In genomic region chr4:132038809-132039208, GRCm38 (mm10) we compare ENCODE assay signal across 12 mouse cellular contexts. TPM values are rescaled to one million over a fixed set of nuclear protein-coding genes. Genes with fewer than 3 reads are reported as not detected.
DNase-seq lines count a peak whose midpoint lies in the region; ATAC-seq and TF ChIP-seq lines count a peak whose summit lies in the region.
"Had no signal": no experiment of that assay in that cellular context is flagged by ENCODE, and none has a peak within 500 bp of the region (broad histone marks: within the 10 kb centered on the region; RNA-seq: fewer than 3 reads in every experiment).

No protein-coding gene starts in this region.

- H3K9me3 ChIP-seq in heart, embryonic 11.5 days (replicated peaks; ENCODE audit: control insufficient read depth, low read length) = no peaks in the 10 kb centered on the region
- H3K9me3 ChIP-seq in embryonic facial prominence, embryonic 14.5 days (ENCODE audit: control insufficient read depth, low read length) = no peaks in the 10 kb centered on the region
- H3K9me3 ChIP-seq: limb, embryonic 10.5 days had no signal

- intact Hi-C loops in heart, adult 2 months (cut with DNase I) = loop anchor here (1.0 kb wide), 1 partner anchor 12 kb away; no protein-coding TSS in a partner anchor

- DNase-seq in heart, adult 2 months = peak in 1 of 2 experiments; percentile 26
- DNase-seq in lung, postnatal 36 days = peak; percentile 41
- no peak for DNase-seq in lung, postnatal 10 days
- DNase-seq in embryonic facial prominence, embryonic 14.5 days (ENCODE audit: low spot score) = peak; percentile 31
- DNase-seq in naive thymus-derived CD4-positive, alpha-beta T cell, adult 2 months (ENCODE audit: low read depth) = peak; percentile 41
- DNase-seq in spleen, postnatal 4 days (ENCODE audit: low spot score in 2 of 2) = no peak
- no peak for DNase-seq in adrenal gland, postnatal 36 days

- no peak for TF ChIP-seq CTCF in heart, adult 2 months (IDR thresholded peaks at IDR 0.05)

- H3K4me3 ChIP-seq in heart, adult 2 months = no peak overlapping the region
- H3K4me3 ChIP-seq in heart, embryonic 11.5 days (ENCODE audit: low read depth, low read length) = no peak overlapping the region
- H3K4me3 ChIP-seq in embryonic facial prominence, embryonic 14.5 days (ENCODE audit: low read depth, low read length) = no peak overlapping the region
- H3K4me3 ChIP-seq: limb, embryonic 10.5 days had no signal

- 0 out of 2 replicates have a peak, but pooled peaks have one; percentile 28 for TF ChIP-seq EP300 in heart, adult 2 months (IDR thresholded peaks at IDR 0.05; ENCODE audit: insufficient read depth, low read depth, low read length)

- ATAC-seq in heart, embryonic 11.5 days (replicated peaks; ENCODE audit: insufficient number of reproducible peaks, low FRiP score, low TSS enrichment) = no peak
- ATAC-seq in embryonic facial prominence, embryonic 14.5 days (ENCODE audit: low read depth) = no peak

- WGBS in heart, adult 2 months = 35% methylated on average over 2 of the region's 2 CpGs
- WGBS in heart, embryonic 11.5 days (ENCODE audit: insufficient replicate concordance) = 61% methylated on average over 2 of the region's 2 CpGs
- 84% methylated on average over 2 of the region's 2 CpGs for WGBS in embryonic facial prominence, embryonic 14.5 days

- no peak overlapping the region for H3K4me2 ChIP-seq in heart, embryonic 11.5 days
- H3K4me2 ChIP-seq in embryonic facial prominence, embryonic 14.5 days (ENCODE audit: low read depth, low read length) = no peak overlapping the region

- no peaks in the 10 kb centered on the region for H3K27me3 ChIP-seq in heart, adult 2 months (ENCODE audit: control insufficient read depth, insufficient read depth, low read length)
- H3K27me3 ChIP-seq in heart, embryonic 11.5 days (ENCODE audit: control insufficient read depth, insufficient read depth, low read length) = no peaks in the 10 kb centered on the region
- H3K27me3 ChIP-seq in embryonic facial prominence, embryonic 14.5 days (replicated peaks; ENCODE audit: control insufficient read depth, insufficient read depth, low read length) = no peaks in the 10 kb centered on the region

- peaks cover 51% of the 10 kb centered on the region for H3K36me3 ChIP-seq in heart, adult 2 months (ENCODE audit: control insufficient read depth, insufficient read depth, low read length)
- no peaks in the 10 kb centered on the region for H3K36me3 ChIP-seq in heart, embryonic 11.5 days (ENCODE audit: control insufficient read depth, insufficient read depth, low read length)
- H3K36me3 ChIP-seq in embryonic facial prominence, embryonic 14.5 days (ENCODE audit: control insufficient read depth, insufficient read depth, low read length) = no peaks in the 10 kb centered on the region

- peak overlapping the region; percentile 48; the same call in 1 of the 2 replicates for H3K9ac ChIP-seq in heart, adult 2 months (ENCODE audit: low read depth, low read length)
- no peak overlapping the region for H3K9ac ChIP-seq in heart, embryonic 11.5 days (ENCODE audit: low read depth, low read length)
- H3K9ac ChIP-seq in embryonic facial prominence, embryonic 14.5 days (ENCODE audit: low read depth, low read length) = no peak overlapping the region

- H3K4me1 ChIP-seq in heart, adult 2 months (ENCODE audit: control insufficient read depth, insufficient read depth, low read length) = peaks cover 31% of the 10 kb centered on the region
- peaks cover 5% of the 10 kb centered on the region for H3K4me1 ChIP-seq in heart, embryonic 11.5 days (ENCODE audit: control insufficient read depth, insufficient read depth, low read length)
- peaks cover 16% of the 10 kb centered on the region for H3K4me1 ChIP-seq in embryonic facial prominence, embryonic 14.5 days (ENCODE audit: control insufficient read depth, insufficient read depth, low read length)

- H3K27ac ChIP-seq in heart, adult 2 months = peak overlapping the region; percentile 87
- no peak overlapping the region for H3K27ac ChIP-seq in heart, embryonic 11.5 days (ENCODE audit: low read depth, low read length)
- no peak overlapping the region for H3K27ac ChIP-seq in embryonic facial prominence, embryonic 14.5 days (replicated peaks; ENCODE audit: low read depth, low read length)
- H3K27ac ChIP-seq: limb, embryonic 10.5 days had no signal

- peaks cover 3% of the 10 kb centered on the region; the same call in 1 of the 2 replicates for H3K79me2 ChIP-seq in heart, adult 2 months (replicated peaks; ENCODE audit: control insufficient read depth, insufficient read depth, low read length)

- 0 out of 2 replicates have a peak, but pooled peaks have one; percentile 20 for TF ChIP-seq POLR2A in heart, adult 2 months (IDR thresholded peaks at IDR 0.05; ENCODE audit: insufficient read depth, low read depth, low read length)

RNA-seq across cellular contexts. Expression of gene Gm10300, which starts 35.7 kb away (rescaled TPM):
- total RNA-seq in heart, adult 2 months (2021) = under 1 TPM; 0.11 to 0.13 TPM
- 0.08 and 0.12 TPM in 2 replicates for polyA plus RNA-seq in heart, adult 2 months (2012; rRNA removed)
- 0.10 and 0.20 TPM in 2 replicates for polyA plus RNA-seq in heart, embryonic 11.5 days (2014; fragmentation: Nextera tagmentation; extraction: Ambion mirVana)
- polyA plus RNA-seq in embryonic facial prominence, embryonic 14.5 days (2014; fragmentation: Nextera tagmentation; extraction: Ambion mirVana) = 0.07 and 0.14 TPM in 2 replicates
- total RNA-seq in adrenal gland, postnatal 36 days (2021) = under 1 TPM in 1 of 2 experiments, not detected in 1; 0.36 TPM
- polyA plus RNA-seq: C2C12; limb, embryonic 10.5 days; neural tube, embryonic 14.5 days; testis, adult 2 months had no signal

RNA-seq across cellular contexts. Expression of gene Epb41, which starts 36.3 kb away (rescaled TPM):
- total RNA-seq in heart, adult 2 months (2021) = 100 to 1,000 TPM; 128 to 256 TPM
- 58.7 and 62.5 TPM in 2 replicates for polyA plus RNA-seq in heart, adult 2 months (2012; rRNA removed)
- polyA plus RNA-seq in heart, embryonic 11.5 days (2014; fragmentation: Nextera tagmentation; extraction: Ambion mirVana) = 67.5 and 73.2 TPM in 2 replicates
- 64.9 and 65.1 TPM in 2 replicates for polyA plus RNA-seq in embryonic facial prominence, embryonic 14.5 days (2014; fragmentation: Nextera tagmentation; extraction: Ambion mirVana)
- total RNA-seq in adrenal gland, postnatal 36 days (2021) = 10 to 100 TPM; 45.8 to 63.6 TPM

Comparison
In these comparisons a context has a peak if more than half of its experiments do, and no peak if none do; other contexts are left out.
1. DNase-seq: peak in lung, postnatal 36 days (single experiment), embryonic facial prominence, embryonic 14.5 days (single experiment) and naive thymus-derived CD4-positive, alpha-beta T cell, adult 2 months (single experiment); none in lung, postnatal 10 days (single experiment), spleen, postnatal 4 days (0 of 2) and adrenal gland, postnatal 36 days (0 of 2).